Mouse (Mus musculus) adrenal gland, adult (tissue): ENCODE results near the gene Tectb.
"Not testable (repeated sequence)": the region's sequence is repeated elsewhere in the genome, so short reads cannot be mapped to it uniquely, and the experiment has no call there.

ENCODE experiments used
- DNase-seq, 2 experiments: peaks; one replicate each; pipeline ENCODE4 v3.0.0; 2022 to 2023; ENCODE audit warnings: low spot score in 1 of 2; ENCODE audit not compliant: inconsistent age in 2 of 2

Gene Tectb

DNA sequence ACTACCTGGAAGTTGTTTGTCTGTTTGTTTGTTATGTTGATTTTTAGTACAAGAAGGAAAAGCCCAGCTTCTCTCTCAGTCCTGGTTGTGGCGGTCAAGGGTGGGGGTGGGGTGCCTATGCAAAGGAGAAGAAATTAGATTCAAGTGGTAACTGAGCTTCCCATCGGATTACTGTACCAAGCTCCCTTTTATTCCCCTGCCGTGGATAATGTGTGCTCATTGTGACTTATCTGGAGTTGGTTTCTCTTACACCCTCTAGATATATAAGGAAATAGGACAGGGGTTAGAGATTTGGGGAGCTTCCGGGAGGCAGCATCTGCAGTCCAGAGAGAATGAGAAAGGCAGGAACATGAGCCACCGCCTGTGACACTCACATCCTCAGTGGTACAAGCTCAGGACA lies at the start of gene Tectb:
Gene Tectb, plus strand, starts transcription at position 301 of the 400 bp plus-strand sequence.
- DNase-seq = no peak

DNA sequence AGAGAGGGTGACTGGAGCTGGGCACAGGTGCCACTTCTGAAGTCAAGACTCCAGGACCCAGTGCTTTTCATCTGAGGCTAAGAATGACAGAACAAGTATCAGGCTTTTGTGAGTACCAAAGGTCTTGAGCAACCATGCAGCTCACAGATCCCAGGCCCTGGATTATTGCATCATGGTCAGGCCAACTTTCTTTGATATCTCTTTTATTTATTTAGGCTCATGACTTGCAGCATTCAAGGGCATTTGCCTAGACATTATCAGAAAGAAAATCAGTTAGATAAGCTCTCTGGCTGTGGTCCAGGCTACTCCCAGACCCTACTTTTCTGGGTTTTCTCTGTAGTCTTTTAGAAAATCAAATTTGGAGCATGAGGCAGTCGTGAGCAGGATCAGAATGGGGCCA lies 48.8 kb upstream of the Tectb start:
- DNase-seq = peak; percentile 69 to 90

DNA sequence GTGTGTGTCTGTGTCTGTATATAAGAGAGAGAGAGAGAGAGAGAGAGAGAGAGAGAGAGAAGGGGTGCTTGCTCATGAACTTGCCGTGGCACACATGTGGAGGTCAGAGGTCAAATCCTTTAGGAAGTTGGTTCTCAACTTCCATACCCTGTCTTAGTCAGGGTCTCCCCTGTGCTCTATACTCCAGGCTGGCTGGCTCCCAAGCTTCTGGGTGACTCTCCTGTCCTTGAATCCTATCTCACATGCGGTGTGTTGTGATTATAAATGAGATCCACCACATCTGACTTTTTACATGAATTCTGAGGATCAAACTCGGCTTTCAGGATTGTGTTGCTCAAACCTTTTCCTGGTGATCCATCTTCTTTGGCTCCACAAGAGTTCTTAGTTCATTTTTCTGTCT lies 48.1 kb upstream of the Tectb start:
- DNase-seq = peak; percentile 62 to 83

DNA sequence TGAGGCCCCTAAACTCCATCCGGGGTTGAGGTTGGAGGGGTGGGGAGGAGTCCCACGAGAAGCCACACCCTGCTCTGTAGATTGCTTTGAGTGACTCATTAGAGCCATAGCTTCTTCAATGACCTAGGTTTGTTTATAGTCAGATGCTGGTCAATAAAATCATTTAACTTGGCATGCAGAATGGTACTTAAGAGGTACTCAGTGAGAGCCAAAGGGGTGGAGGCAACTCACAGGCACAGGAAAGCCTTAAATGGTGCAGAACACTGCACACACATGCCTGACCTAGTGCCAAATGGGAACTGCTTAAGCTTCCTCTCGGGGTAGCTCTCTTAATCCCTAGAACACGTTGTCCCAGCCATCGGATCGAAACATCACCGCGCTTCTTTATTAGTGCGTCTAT lies 46.0 kb upstream of the Tectb start:
- DNase-seq = no peak

DNA sequence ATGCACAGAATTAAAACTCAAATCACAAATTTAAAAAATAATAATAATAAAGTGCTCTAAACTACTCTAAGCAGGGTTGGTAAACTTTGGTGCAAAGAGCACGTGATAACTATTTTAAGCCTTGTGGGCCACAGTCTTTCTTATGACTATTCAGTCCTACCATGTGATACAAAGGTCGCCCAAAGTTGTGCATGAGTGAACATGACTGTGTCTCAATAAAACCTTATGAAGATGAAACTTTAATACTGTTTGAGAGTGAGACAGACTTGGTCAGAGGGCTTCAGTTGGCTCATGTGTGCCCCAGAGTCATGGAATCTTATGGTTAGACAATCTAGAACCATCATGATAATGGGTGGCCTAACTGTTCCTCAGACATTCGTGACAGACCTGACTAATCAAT lies 44.6 kb upstream of the Tectb start:
- no peak for DNase-seq

DNA sequence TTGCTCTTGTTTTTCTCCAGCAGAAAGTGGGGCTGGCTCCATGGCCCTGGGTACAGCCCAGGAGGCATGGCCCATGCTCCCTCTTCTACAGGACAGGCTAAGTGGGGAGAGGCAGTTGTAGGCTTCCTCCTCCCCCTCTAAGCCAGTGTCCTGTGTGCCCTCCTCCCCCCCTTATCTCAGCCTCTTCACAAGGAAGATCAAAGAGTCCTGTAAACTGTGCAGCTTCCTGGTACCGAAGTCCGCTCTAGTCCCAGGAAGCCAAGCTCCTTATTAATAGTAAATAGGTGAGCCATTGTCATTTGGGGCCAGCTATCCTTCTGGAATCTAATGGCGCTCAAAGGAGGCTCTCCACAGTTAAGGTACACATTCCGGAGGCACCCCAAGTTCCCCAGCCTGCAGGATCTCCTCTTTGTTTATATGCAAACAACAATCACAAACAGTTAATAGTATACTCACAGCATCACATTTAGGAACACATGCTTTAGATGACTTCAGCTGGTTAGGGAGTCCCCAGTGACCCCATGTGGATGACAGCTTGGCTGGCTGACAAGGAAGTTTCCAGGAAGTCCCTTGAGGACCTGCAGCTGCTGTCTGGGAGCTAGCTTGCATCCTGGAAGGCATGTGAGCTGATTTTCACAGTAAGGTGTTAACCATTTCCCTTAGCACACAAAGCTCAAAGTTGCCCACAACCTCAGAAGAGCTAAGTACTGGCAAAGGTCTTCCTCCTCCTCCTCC lies 43.7 kb upstream of the Tectb start:
- DNase-seq = peak in 1 of 2 experiments; percentile 56

DNA sequence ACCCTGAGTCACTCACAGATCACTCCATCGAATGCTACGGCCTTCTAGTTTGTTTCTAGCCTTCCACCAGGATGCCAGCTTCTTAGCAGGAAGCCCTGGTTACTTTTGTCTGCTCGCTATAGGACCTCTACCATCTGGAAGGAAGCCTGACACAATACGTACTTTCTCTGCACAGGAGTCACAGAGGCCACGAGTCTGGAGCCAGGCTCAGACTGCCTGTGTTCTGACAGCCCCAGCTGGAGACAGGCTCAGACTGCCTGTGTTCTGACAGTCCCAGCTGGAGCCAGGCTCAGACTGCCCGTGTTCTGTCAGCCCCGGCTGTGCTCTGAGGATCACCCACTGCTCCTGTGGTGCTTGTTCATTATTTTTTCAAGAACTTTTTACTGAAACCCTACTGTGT lies 42.6 kb upstream of the Tectb start:
- no peak for DNase-seq

DNA sequence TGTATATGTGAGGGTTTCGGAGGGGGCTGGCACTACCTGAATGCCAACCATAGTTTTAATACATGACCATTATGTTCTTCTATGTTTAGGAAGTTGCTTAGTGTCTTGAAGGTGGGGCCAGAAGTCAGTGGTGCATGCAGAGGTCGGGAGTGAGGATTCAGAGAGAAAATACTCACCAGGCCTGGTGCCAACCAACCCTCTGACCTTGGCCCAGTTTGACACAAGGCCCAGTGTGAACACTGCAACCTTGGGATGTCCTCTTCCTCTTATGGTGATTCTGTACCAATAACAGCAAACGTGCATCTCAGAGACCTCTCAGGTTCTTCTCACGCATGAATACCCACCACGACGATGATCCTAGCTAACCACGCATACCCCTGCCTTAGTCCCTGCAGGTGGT lies 42.0 kb upstream of the Tectb start:
- peak; percentile 73 to 92 for DNase-seq

DNA sequence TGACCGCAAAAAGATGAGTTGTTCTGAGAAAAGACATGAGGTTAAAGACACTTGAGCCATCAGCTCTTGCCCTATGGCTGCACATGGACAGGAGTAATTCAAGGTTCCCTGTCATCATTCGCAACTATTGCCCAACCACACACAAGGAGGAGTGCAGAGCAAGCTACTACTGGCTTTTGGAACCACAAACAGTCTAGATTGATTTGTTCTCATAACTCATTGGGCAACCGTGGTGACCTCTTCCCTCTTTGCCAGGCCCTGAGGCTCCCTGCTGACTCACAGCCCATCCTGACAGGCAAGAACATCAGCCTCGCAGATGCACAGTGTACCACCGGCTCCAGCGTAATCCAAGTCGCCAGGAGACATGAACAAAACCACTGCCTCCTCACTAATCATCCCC lies 41.2 kb upstream of the Tectb start:
- DNase-seq = peak; percentile 90 to 94

DNA sequence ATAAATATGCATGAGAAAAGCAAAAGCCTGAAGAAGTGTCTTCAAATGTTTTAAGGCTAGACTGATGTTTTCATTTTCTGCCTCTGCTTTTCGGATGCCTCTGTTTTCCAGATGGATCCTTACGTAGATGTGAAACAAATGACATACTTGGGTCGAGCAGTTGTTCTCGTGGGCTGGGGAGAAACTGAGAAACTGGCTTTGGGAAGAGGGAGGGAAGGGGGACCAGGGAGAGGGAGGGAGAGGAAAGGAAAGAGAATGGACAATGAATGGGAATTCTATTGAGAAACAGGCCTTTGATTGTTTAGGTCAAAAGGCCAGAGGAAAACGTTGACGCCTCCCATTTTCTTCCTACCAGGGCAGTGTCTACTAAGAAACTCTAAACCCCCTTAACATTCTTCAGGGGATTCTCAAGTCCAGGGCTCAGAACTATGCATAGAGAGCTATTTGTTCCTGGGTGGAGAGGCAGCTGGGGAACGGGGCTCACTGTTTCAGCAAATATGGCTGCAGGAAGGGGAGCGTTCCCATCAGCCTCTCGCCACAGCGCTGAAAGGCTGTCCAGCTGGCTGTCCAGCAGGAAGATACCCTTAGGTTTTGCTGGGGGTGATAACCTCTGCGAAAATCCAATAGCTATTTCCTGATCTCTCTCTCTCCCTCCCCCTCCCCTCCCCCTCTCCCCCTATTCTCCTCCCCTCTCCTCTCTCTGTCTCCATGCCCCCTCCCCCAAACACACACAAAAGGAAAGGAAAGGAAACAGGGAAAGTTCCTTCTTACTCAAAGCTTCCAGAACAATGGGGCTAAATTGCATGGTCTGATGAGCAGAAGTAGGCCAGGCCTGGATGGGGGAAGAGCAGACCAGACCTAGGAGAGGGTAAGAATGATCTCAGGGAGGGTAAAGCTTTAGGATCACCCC lies 36.9 kb upstream of the Tectb start:
- DNase-seq = no peak

DNA sequence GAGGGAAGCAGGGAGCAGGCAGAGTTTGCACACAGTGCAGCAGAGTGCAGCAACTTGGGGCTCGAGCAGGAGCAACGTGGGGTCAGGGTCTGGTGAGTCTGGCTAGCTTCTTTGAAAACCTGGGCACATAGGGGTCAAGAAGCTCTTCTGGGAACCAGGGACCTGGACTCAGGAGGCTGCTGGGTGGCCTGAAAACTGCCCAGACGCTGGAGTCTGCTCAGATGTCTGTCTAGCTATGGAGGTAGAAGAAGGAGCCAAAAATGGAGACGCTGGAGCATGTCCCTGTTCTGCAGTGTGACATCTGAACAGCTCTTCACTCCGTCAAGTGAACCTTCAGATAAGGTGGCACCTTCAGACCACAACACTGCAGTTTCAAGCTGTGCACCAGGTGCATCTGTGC lies 35.8 kb upstream of the Tectb start:
- DNase-seq = no peak

DNA sequence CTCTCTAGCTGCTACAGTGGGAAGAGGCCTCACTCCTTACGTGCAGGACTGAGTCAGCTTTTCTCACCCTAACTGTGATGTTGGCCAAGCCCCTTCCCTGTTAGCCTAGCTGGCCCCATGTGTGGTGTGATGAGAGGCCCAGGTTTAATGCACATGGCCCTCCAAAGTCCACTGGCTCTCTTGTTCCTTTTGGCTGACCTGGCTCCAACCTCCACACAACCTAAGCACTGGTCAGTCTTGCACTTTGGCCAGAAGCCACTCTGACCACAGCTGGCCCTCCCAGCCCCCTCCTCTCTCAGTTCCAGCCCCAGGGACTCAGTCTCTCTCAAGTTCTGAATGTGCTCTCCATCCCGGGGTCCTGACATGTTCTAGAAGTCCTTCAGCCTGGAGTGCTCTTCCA lies 35.4 kb upstream of the Tectb start:
- no peak for DNase-seq

DNA sequence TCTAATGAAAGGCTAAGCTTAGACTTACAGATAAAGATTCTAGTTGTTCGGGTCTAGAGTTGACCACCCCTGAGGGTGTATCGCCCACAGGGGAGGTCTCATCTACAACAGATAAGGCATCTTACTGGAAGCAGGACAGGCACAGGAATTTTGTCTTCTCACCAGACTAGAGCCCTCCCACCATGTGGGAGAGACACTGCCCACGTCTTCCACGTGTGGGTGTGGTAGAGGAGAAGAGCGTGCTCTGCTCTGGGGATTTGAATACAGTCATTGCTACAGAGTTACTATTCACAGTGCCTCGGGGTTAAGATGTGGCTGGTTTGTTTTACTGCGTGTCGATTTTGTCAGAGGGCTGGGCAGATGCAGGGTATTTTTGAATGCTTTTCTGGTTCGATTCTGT lies 33.0 kb upstream of the Tectb start:
- no peak for DNase-seq

DNA sequence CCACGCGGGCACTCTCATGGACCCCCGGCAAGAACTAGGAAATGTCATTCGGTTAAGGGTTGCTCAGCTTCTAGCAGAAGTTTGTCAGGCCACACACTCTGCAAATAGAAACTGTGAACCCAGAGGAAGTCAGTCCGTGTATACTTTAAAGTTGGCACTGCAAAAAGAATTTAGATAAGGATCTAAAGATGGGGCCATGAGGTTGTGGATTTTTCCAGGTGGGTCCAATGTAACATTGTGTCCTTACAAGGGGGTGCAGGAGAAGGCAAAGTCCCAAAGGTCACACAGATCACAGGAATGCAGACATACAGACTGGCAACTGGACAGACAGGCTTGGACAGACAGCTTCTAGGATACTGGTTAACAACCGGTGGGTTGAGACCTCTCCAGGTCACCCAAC lies 32.4 kb upstream of the Tectb start:
- DNase-seq = no peak

DNA sequence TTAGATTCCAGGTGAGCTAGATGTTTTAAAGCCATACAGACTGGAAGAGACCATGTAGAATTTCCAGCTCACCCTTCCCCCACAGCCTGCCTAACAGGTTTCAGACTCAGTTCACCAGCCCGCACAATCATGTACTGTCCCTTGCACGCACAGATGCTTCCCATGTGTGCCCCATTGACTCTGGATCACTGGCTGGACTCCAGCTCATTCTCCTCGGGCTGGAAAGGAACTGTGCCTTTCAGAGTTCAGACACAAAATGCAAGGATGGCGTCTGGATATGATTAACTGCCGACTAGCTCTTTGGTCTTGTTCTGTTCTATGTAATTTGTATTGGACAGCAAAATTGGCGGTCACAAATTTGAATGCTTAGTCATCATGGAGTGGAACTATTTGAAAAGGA lies 30.9 kb upstream of the Tectb start:
- DNase-seq = no peak

DNA sequence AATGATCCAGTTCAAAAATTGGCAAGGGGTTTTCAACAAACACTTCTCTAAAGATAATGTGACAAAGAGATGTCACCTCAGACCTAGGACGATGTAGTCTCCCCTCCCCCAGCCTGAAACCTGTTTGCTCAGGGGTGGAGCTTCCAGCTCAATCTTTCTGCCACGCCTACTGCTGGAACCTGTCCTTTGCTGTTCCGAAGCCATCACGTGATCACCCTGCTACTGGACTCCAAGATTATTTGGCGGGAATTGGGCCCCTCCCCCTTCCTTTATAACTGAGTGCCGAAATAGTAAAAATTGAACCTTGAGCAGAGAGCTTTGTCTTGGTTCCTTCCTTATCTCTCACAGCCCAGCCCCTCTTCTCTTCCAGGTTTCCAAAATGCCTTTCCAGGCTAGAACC lies 28.3 kb upstream of the Tectb start:
- not testable (repeated sequence) for DNase-seq

DNA sequence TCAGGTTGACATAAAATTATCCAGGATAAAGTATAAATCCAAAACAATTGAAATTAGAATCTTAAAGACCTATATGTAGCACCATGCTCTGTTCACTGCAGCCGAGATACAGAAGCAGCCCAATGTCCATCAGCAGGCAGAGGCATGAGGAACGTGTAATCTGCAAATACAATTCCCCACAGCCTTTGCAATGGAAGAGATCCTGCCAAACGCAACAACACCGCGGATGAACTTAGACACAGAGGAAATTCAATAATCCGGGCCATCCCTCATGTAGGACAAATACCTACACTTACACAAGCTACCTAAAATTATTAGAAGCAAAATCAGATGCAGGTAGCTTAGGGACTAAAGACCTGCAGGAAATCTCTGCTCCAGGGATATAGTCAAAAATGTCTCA lies 27.6 kb upstream of the Tectb start:
- DNase-seq = no peak

DNA sequence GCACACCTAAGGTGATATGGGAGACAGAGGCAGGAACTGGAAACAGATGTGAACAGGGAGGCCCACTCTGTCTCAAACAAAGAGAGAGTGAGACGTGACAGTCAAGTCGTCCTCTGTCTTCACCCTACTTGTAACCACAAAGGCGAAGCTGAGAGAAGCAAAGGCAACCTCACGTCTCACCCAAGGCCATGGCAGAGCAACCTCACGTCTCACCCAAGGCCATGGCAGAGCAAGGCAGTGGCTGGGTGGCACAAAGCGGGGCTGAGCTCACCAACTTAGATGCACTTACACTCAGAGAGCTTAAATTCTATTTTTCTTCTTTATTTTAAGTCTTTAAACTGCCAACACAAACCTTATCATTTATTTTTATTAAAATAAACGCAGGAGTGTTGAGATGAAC lies 23.5 kb upstream of the Tectb start:
- peak; percentile 54 to 65 for DNase-seq

DNA sequence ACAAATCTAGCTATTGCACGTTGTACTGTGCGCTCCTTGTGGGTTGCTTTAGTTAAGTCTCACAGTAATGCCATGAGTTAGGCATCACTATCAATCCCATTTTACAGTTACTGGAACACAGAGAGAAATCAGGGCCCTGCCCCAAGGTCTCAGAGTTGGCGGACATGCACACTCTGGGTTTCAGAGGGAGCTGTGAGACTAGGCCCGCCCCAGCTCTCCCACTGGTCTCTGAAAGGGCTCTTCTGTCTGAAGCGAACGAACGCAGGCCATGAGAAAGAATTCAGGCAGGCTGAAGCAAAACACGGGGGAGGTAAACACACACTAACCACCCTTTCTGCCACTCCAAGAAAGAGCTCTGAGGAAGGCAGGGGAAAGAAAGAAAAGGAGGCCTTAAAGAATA lies 21.9 kb upstream of the Tectb start:
- peak; percentile 67 to 82 for DNase-seq

DNA sequence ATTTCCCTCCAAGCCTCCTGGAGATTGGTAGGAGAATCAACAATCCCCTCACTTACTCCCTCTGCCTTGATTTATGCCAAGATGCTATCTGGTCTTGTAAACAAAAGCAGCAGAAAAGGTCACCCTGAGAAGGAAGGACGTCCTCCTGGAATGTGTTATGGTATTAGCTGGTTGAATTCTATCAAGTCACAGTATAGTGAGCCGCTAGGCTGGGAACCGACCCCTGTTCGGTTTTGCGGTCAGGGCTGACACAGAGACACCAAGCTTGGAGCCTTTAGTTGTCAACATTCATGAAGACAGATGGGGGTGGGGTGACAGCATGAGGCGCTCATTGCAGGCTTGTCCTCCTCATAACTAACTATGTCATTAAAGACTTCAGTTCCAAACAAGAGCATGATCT lies 20.7 kb upstream of the Tectb start:
- no peak for DNase-seq

DNA sequence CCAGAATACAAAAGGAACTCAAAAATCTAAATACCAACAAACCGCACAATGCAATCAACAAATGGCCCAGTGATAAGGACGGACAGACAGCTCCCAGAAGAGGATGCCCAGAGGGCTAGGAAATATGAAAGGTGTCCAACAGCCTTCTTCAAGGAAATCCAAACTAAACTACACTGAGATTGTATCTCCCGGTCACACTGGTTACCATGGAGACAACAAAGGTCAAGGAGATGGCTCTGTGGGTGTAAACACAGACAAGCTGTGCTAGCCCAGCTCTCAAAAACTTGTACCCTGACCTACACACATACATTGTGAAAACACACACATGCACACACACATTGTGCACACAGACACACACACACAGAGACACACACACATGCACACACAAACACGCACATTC lies 18.3 kb upstream of the Tectb start:
- DNase-seq = peak in 1 of 2 experiments; percentile 68

DNA sequence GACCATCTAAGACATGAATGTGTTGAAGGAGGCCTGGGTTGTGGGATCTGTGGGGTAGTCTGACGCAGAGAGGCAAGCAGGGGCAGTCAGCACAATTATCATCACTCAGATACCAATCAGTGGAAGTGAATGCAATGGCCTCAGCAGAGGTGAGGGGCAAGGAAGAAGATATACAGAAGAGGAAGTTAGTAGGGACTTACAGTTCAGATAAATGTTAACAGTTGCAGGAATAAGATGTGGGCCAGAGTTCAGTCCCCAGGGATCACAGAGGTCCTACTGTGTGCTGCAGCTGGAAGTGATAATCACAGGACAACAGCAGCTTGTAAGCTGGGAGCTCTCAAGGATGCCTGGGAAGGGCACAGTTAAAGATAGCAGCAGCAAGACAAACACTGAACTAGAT lies 16.4 kb upstream of the Tectb start:
- DNase-seq = peak in 1 of 2 experiments; percentile 56
